Mouse (Mus musculus) C2C12 (cell line): ENCODE measurements around the gene Cacng8.

Source experiments
- CTCF ChIP-seq: IDR thresholded peaks from one replicate; pipeline ENCODE4 v1.5.1; 2011; ENCODE audit not compliant: control insufficient read depth, insufficient read depth, insufficient read length
- MYOG ChIP-seq: IDR thresholded peaks from one replicate; pipeline ENCODE4 v1.6.1; 2011; ENCODE audit not compliant: control insufficient read depth, insufficient read length; ENCODE audit errors: extremely low read depth

- TF ChIP-seq CTCF (no peak), MYOG (no peak)
These were observed 42.2 kb upstream of the Cacng8 start for GRCm38 (mm10) chr7:3348326-3348725.
